Mouse (Mus musculus) lung, postnatal 0 days (tissue): ENCODE results near the gene Ypel2. TPM values are rescaled to one million over a fixed set of nuclear protein-coding genes. Genes with fewer than 3 reads are reported as not detected.

Experiments used
- ATAC-seq: fragments of 200-750 bp; cut with Nextera tagmentation; 2 replicates; pipeline ENCODE4 v1.8.0; 2017; ENCODE audit warnings: moderate library complexity
- DNase-seq: peaks from one replicate; pipeline ENCODE4 v3.0.0-alpha.2; 2016; ENCODE audit warnings: low spot score
- H3K27ac ChIP-seq: fragments of 300-500 bp; sonication (generic); 2 replicates; pipeline ENCODE4 v1.5.1; 2014; ENCODE audit warnings: antibody characterized with exemption, mild to moderate bottlenecking, low read length, mixed read lengths
- H3K27me3 ChIP-seq: fragments of 300-500 bp; sonication (generic); replicated peaks from 2 replicates; pipeline ENCODE4 v1.6.1; 2014; ENCODE audit warnings: low read length, mixed read lengths; ENCODE audit not compliant: insufficient read depth
- H3K36me3 ChIP-seq: fragments of 300-500 bp; sonication (generic); 2 replicates; pipeline ENCODE4 v1.6.1; 2014; ENCODE audit warnings: low read length, mixed read lengths; ENCODE audit not compliant: insufficient read depth
- H3K4me1 ChIP-seq: fragments of 300-500 bp; sonication (generic); 2 replicates; pipeline ENCODE4 v1.6.1; 2014; ENCODE audit warnings: antibody characterized with exemption, low read depth, low read length, mixed read lengths; ENCODE audit not compliant: insufficient read depth
- H3K4me2 ChIP-seq: fragments of 300-500 bp; sonication (generic); replicated peaks from 2 replicates; pipeline ENCODE4 v1.6.1; 2014; ENCODE audit warnings: low read depth, mild to moderate bottlenecking, low read length, moderate library complexity, mixed read lengths
- H3K4me3 ChIP-seq: fragments of 300-500 bp; sonication (generic); 2 replicates; pipeline ENCODE4 v1.5.1; 2014; ENCODE audit warnings: low read depth, low read length
- H3K9ac ChIP-seq: fragments of 300-500 bp; sonication (generic); replicated peaks from 2 replicates; pipeline ENCODE4 v1.6.1; 2014; ENCODE audit warnings: low read depth, mild to moderate bottlenecking
- H3K9me3 ChIP-seq: fragments of 300-500 bp; sonication (generic); 2 replicates; pipeline ENCODE4 v1.6.1; 2016; ENCODE audit warnings: low read length, mixed read lengths
- CTCF ChIP-seq: IDR thresholded peaks from 2 replicates; pipeline ENCODE4 v1.5.1; 2016; ENCODE audit warnings: antibody characterized with exemption, mild to moderate bottlenecking
- EP300 ChIP-seq: IDR thresholded peaks from 2 replicates; pipeline ENCODE4 v1.6.1; 2016; ENCODE audit warnings: antibody characterized with exemption, mild to moderate bottlenecking, control low read depth
- WGBS: fragments of 180-500 bp; shearing (Covaris S2); extraction: QIAGEN DNeasy Blood & Tissue Kit; methylation state at CpG from one replicate; pipeline ENCODE4 v1.1.7; 2014; 5-methylcytosine and 5-hydroxymethylcytosine counted together
- polyA plus RNA-seq: library from polyadenylated mRNA; unstranded; fragments of >200 nt; fragmentation: Nextera tagmentation; extraction: Ambion mirVana; gene quantifications from 2 replicates; pipeline ENCODE4 v1.2.1, GENCODE M21; 2015

Ypel2 gene
- polyA plus RNA-seq, 1 experiment from 2014 or later: 8.5 TPM

DNA sequence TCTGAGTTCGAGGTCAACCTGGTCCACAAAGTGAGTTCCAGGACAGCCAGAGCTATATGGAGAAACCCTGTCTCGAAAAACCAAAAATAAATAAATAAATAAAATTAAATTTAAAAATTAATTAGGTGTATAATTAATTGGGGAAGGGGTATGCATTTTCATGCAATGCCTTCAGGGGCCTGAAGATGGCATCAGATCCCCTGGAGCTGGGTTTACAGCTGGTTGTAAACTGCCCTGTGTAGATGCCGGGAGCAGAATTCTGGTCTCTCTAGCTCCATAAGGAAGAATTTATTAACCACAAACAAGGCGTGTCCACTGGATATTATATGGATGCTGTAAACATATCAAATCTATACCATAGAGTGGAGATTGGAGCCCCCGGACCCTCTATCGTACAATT is 87.2 kb downstream of the Ypel2 start:
- Histone ChIP-seq H3K9ac (no peak overlapping the region), H3K27ac (no peak overlapping the region), H3K4me3 (no peak overlapping the region), H3K4me1 (no peaks in the 10 kb centered on the region), H3K4me2 (no peak overlapping the region), H3K36me3 (no peaks in the 10 kb centered on the region), H3K9me3 (no peaks in the 10 kb centered on the region), H3K27me3 (no peaks in the 10 kb centered on the region)
- DNase-seq (no peak), ATAC-seq (no peak)
- TF ChIP-seq CTCF (peak; percentile 28), EP300 (no peak)
- WGBS: 90% methylated on average over 6 of the region's 6 CpGs

DNA sequence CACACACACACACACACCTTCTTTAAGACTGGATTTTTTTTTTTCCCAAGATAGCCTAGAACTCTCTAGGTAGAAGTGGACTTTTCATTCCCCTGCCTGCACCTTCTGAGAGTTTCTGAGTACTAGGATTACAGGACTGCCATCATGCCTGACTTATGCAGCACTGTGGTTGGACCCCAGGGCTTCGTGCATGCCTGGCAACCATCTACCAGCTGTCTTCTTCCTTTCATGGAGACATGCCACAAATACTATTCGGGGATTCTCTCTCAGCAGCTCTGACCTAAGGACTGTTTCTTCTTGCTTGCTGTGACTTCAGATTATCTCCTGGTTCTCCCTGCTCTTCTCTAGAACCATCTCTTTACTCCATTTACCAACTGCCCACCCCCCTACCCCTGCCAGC is 88.2 kb downstream of the Ypel2 start:
- no peak for TF ChIP-seq CTCF
- TF ChIP-seq EP300: no peak
- no peak overlapping the region for H3K4me2 ChIP-seq
- no peaks in the 10 kb centered on the region for H3K9me3 ChIP-seq
- no peak overlapping the region for H3K4me3 ChIP-seq
- no peaks in the 10 kb centered on the region for H3K4me1 ChIP-seq
- H3K9ac ChIP-seq: no peak overlapping the region
- ATAC-seq: no peak
- 84% methylated on average over 2 of the region's 2 CpGs for WGBS
- no peaks in the 10 kb centered on the region for H3K36me3 ChIP-seq
- DNase-seq: no peak
- H3K27me3 ChIP-seq: no peaks in the 10 kb centered on the region
- no peak overlapping the region for H3K27ac ChIP-seq

GRCm38 (mm10) chr11:86904706-86905105 is 88.8 kb downstream of the Ypel2 start:
- ATAC-seq (no peak), DNase-seq (no peak)
- Histone ChIP-seq H3K9ac (no peak overlapping the region), H3K4me3 (no peak overlapping the region), H3K4me1 (no peaks in the 10 kb centered on the region), H3K4me2 (no peak overlapping the region), H3K27me3 (no peaks in the 10 kb centered on the region), H3K36me3 (no peaks in the 10 kb centered on the region), H3K27ac (no peak overlapping the region), H3K9me3 (no peaks in the 10 kb centered on the region)
- TF ChIP-seq EP300: no peak
- no peak for TF ChIP-seq CTCF
- WGBS: 63% methylated on average over 4 of the region's 4 CpGs

- WGBS: 50% methylated on average over 2 of the region's 2 CpGs
- DNase-seq (no peak), ATAC-seq (0 out of 2 replicates have a peak, but pooled peaks have one; percentile 44)
- no peak overlapping the region for H3K4me3 ChIP-seq
- peaks cover 3% of the 10 kb centered on the region for H3K4me1 ChIP-seq
- H3K9ac ChIP-seq: no peak overlapping the region
- H3K27me3 ChIP-seq: no peaks in the 10 kb centered on the region
- TF ChIP-seq EP300 (no peak), CTCF (no peak)
- H3K9me3 ChIP-seq: no peaks in the 10 kb centered on the region
- H3K4me2 ChIP-seq: no peak overlapping the region
- H3K27ac ChIP-seq: no peak overlapping the region
- no peaks in the 10 kb centered on the region for H3K36me3 ChIP-seq
Measured at GRCm38 (mm10) chr11:86898367-86898766, 95.1 kb downstream of the Ypel2 start.

- no peak overlapping the region for H3K27ac ChIP-seq
- H3K27me3 ChIP-seq: no peaks in the 10 kb centered on the region
- DNase-seq: peak; percentile 52
- no peaks in the 10 kb centered on the region for H3K9me3 ChIP-seq
- no peaks in the 10 kb centered on the region for H3K36me3 ChIP-seq
- no peak overlapping the region for H3K4me3 ChIP-seq
- WGBS: 42% methylated on average over 3 of the region's 3 CpGs
- ATAC-seq: 0 out of 2 replicates have a peak, but pooled peaks have one; percentile 33
- H3K4me2 ChIP-seq: no peak overlapping the region
- peaks cover 3% of the 10 kb centered on the region for H3K4me1 ChIP-seq
- no peak overlapping the region for H3K9ac ChIP-seq
- TF ChIP-seq EP300: no peak
- peak; percentile 40 for TF ChIP-seq CTCF
Measured at GRCm38 (mm10) chr11:86895567-86895966, 97.9 kb downstream of the Ypel2 start.

GRCm38 (mm10) chr11:86895156-86895555 is 98.4 kb downstream of the Ypel2 start:
- Histone ChIP-seq H3K9ac (no peak overlapping the region), H3K4me3 (no peak overlapping the region), H3K27ac (no peak overlapping the region), H3K27me3 (no peaks in the 10 kb centered on the region), H3K4me1 (peaks cover 3% of the 10 kb centered on the region), H3K36me3 (no peaks in the 10 kb centered on the region), H3K9me3 (no peaks in the 10 kb centered on the region), H3K4me2 (no peak overlapping the region)
- no peak for ATAC-seq
- no peak for DNase-seq
- TF ChIP-seq EP300: no peak
- TF ChIP-seq CTCF: no peak
- WGBS: 54% methylated on average over 9 of the region's 9 CpGs

- Histone ChIP-seq H3K27ac (no peak overlapping the region), H3K4me3 (no peak overlapping the region), H3K9me3 (no peaks in the 10 kb centered on the region), H3K4me1 (peaks cover 3% of the 10 kb centered on the region), H3K9ac (no peak overlapping the region), H3K36me3 (no peaks in the 10 kb centered on the region), H3K4me2 (peak overlapping the region; percentile 43), H3K27me3 (no peaks in the 10 kb centered on the region)
- peak; percentile 88 for DNase-seq
- peak; percentile 83 for ATAC-seq
- peak; percentile 97 for TF ChIP-seq CTCF
- TF ChIP-seq EP300: 0 out of 2 replicates have a peak, but pooled peaks have one; percentile 1
- WGBS: 3% methylated on average over 19 of the region's 19 CpGs
Measured at GRCm38 (mm10) chr11:86894171-86894577, 99.3 kb downstream of the Ypel2 start.
